Mouse (Mus musculus): Measurements from ENCODE around the gene Gm13283. TPM values are rescaled to one million over a fixed set of nuclear protein-coding genes. Genes with fewer than 3 reads are reported as not detected.
"Not testable (repeated sequence)": the region's sequence is repeated elsewhere in the genome, so short reads cannot be mapped to it uniquely, and the experiment has no call there.

Gene Gm13283
- polyA plus RNA-seq (2021), result not detected

GRCm38 (mm10) chr4:88759610-88760268 lies at the start of gene Gm13283:
TSS of gene Gm13283 (plus strand) at chr4:88760119.
- in situ Hi-C loops (cut with MboI; ENCODE audit: low pct_unique_long_range_greater_than_20kb), result loop anchor here (25.0 kb wide), 3 partner anchors 103 to 378 kb away; partner anchors contain the start of genes Ifna1 and Mtap
- DNase-seq (ENCODE audit: low read depth, low spot score); ATAC-seq; CTCF ChIA-PET; POLR2A ChIA-PET; H3K27me3 ChIP-seq: not testable (repeated sequence)

GRCm38 (mm10) chr4:88714281-88714680 lies 45.6 kb upstream of the Gm13283 start:
- ATAC-seq (no peak), DNase-seq (ENCODE audit: low read depth, low spot score) (no peak)
- H3K27me3 ChIP-seq, result no peaks in the 10 kb centered on the region
- ChIA-PET CTCF (interaction anchor here (1.5 kb wide), 1 partner anchor 18 kb away, joined by 5 read pairs; no protein-coding TSS in a partner anchor), POLR2A (no interaction called here)
- in situ Hi-C loops (cut with MboI; ENCODE audit: low pct_unique_long_range_greater_than_20kb), result no loop called here
- no peak for TF ChIP-seq CTCF (IDR thresholded peaks at IDR 0.05)

- in situ Hi-C loops (cut with MboI; ENCODE audit: low pct_unique_long_range_greater_than_20kb), result no loop called here
- H3K27me3 ChIP-seq, result no peaks in the 10 kb centered on the region
- DNase-seq (ENCODE audit: low read depth, low spot score) (no peak), ATAC-seq (no peak)
- ChIA-PET POLR2A (no interaction called here), CTCF (no interaction called here)
- no peak for TF ChIP-seq CTCF (IDR thresholded peaks at IDR 0.05)
These were observed 44.9 kb upstream of the Gm13283 start for GRCm38 (mm10) chr4:88715059-88715458.

- H3K27me3 ChIP-seq, result no peaks in the 10 kb centered on the region
- CTCF ChIA-PET, result interaction anchor here (1.3 to 1.4 kb wide), 3 partner anchors 9 to 29 kb away, joined by 3 to 5 read pairs (median 3); no protein-coding TSS in a partner anchor
- no peak for TF ChIP-seq CTCF (IDR thresholded peaks at IDR 0.05)
- in situ Hi-C loops (cut with MboI; ENCODE audit: low pct_unique_long_range_greater_than_20kb), result no loop called here
- no peak for ATAC-seq
- DNase-seq (ENCODE audit: low read depth, low spot score), result no peak
- POLR2A ChIA-PET, result no interaction called here
These were observed 41.2 kb upstream of the Gm13283 start for GRCm38 (mm10) chr4:88718715-88719114.

GRCm38 (mm10) chr4:88721791-88722721 lies 37.9 kb upstream of the Gm13283 start, which contains the start of the genes Gm26566 and Klhl9:
TSS of gene Gm26566 (plus strand) at chr4:88721805.
TSS of gene Klhl9 (minus strand) at chr4:88722465.
- POLR2A ChIA-PET, result interaction anchor here (0.7 kb wide), 1 partner anchor 25 kb away, joined by 4 read pairs; no protein-coding TSS in a partner anchor
- TF ChIP-seq CTCF (IDR thresholded peaks at IDR 0.05), result no peak
- CTCF ChIA-PET, result interaction anchor here (1.1 to 7.6 kb wide), 4 partner anchors 9 to 24 kb away, joined by 3 to 62 read pairs (median 4); no protein-coding TSS in a partner anchor
- ATAC-seq, result peak; percentile 93
- no peaks in the 10 kb centered on the region for H3K27me3 ChIP-seq
- in situ Hi-C loops (cut with MboI; ENCODE audit: low pct_unique_long_range_greater_than_20kb), result no loop called here
- DNase-seq (ENCODE audit: low read depth, low spot score), result peak; percentile 67

- DNase-seq (ENCODE audit: low read depth, low spot score) (no peak), ATAC-seq (no peak)
- H3K27me3 ChIP-seq, result no peaks in the 10 kb centered on the region
- ChIA-PET CTCF (interaction anchor here (0.8 to 7.6 kb wide), 2 partner anchors 15 to 26 kb away, joined by 3 to 62 read pairs; no protein-coding TSS in a partner anchor), POLR2A (no interaction called here)
- in situ Hi-C loops (cut with MboI; ENCODE audit: low pct_unique_long_range_greater_than_20kb), result no loop called here
- TF ChIP-seq CTCF (IDR thresholded peaks at IDR 0.05), result no peak
These were observed 36.3 kb upstream of the Gm13283 start for GRCm38 (mm10) chr4:88723497-88724090.

GRCm38 (mm10) chr4:88726727-88727126 lies 33.2 kb upstream of the Gm13283 start:
- ChIA-PET POLR2A (interaction anchor here (0.6 kb wide), 1 partner anchor 200 kb away, joined by 4 read pairs; no protein-coding TSS in a partner anchor), CTCF (interaction anchor here (0.8 to 7.6 kb wide), 3 partner anchors 11 to 41 kb away, joined by 3 to 62 read pairs (median 6); no protein-coding TSS in a partner anchor)
- ATAC-seq (no peak), DNase-seq (ENCODE audit: low read depth, low spot score) (no peak)
- TF ChIP-seq CTCF (IDR thresholded peaks at IDR 0.05), result no peak
- in situ Hi-C loops (cut with MboI; ENCODE audit: low pct_unique_long_range_greater_than_20kb), result loop anchor here (5.0 kb wide), 1 partner anchor 34 kb away; the partner anchor contains the start of gene Ifnab
- H3K27me3 ChIP-seq, result no peaks in the 10 kb centered on the region

GRCm38 (mm10) chr4:88727324-88727723 lies 32.6 kb upstream of the Gm13283 start:
- peak; percentile 41 for TF ChIP-seq CTCF (IDR thresholded peaks at IDR 0.05)
- ChIA-PET POLR2A (interaction anchor here (0.6 kb wide), 1 partner anchor 199 kb away, joined by 4 read pairs; no protein-coding TSS in a partner anchor), CTCF (interaction anchor here (0.8 to 7.6 kb wide), 4 partner anchors 16 to 42 kb away, joined by 3 to 62 read pairs (median 6); no protein-coding TSS in a partner anchor)
- no peak for ATAC-seq
- no peak for DNase-seq (ENCODE audit: low read depth, low spot score)
- no peaks in the 10 kb centered on the region for H3K27me3 ChIP-seq
- in situ Hi-C loops (cut with MboI; ENCODE audit: low pct_unique_long_range_greater_than_20kb), result loop anchor here (5.0 kb wide), 1 partner anchor 35 kb away; the partner anchor contains the start of gene Ifnab

- ChIA-PET CTCF (interaction anchor here (0.8 to 2.8 kb wide), 8 partner anchors 9 to 97 kb away, joined by 3 to 21 read pairs (median 4); partner anchors contain the start of genes Gm26566 and Klhl9), POLR2A (no interaction called here)
- ATAC-seq, result no peak
- H3K27me3 ChIP-seq, result peaks cover 3% of the 10 kb centered on the region
- in situ Hi-C loops (cut with MboI; ENCODE audit: low pct_unique_long_range_greater_than_20kb), result no loop called here
- DNase-seq (ENCODE audit: low read depth, low spot score), result no peak
- peak; percentile 96 for TF ChIP-seq CTCF (IDR thresholded peaks at IDR 0.05)
These were observed 21.4 kb upstream of the Gm13283 start for GRCm38 (mm10) chr4:88738480-88738879.

GRCm38 (mm10) chr4:88739036-88739435 lies 20.9 kb upstream of the Gm13283 start:
- TF ChIP-seq CTCF (IDR thresholded peaks at IDR 0.05), result no peak
- in situ Hi-C loops (cut with MboI; ENCODE audit: low pct_unique_long_range_greater_than_20kb), result no loop called here
- CTCF ChIA-PET, result interaction anchor here (0.8 to 2.8 kb wide), 8 partner anchors 8 to 98 kb away, joined by 3 to 21 read pairs (median 4); partner anchors contain the start of genes Gm26566 and Klhl9
- DNase-seq (ENCODE audit: low read depth, low spot score), result no peak
- ATAC-seq, result no peak
- H3K27me3 ChIP-seq, result peaks cover 3% of the 10 kb centered on the region
- POLR2A ChIA-PET, result no interaction called here
